Mouse (Mus musculus): ENCODE results near the gene Atp5h. TPM values are rescaled to one million over a fixed set of nuclear protein-coding genes. Genes with fewer than 3 reads are reported as not detected.
"Not testable (repeated sequence)": the region's sequence is repeated elsewhere in the genome, so short reads cannot be mapped to it uniquely, and the experiment has no call there.

The Atp5h gene
- polyA plus RNA-seq, 1 experiment from 2014 or later, result 931 TPM

GRCm38 (mm10) chr11:115391358-115391757, 28.4 kb downstream of the Atp5h start:
- Histone ChIP-seq H3K4me3 (ENCODE audit: low read depth, low read length) (no peak overlapping the region), H3K4me1 (ENCODE audit: control insufficient read depth, insufficient read depth, low read length) (no peaks in the 10 kb centered on the region), H3K36me3 (replicated peaks; ENCODE audit: control insufficient read depth, insufficient read depth, low read depth, low read length) (peaks cover 2% of the 10 kb centered on the region), H3K27me3 (ENCODE audit: control insufficient read depth, insufficient read depth, low read length) (no peaks in the 10 kb centered on the region), H3K9ac (replicated peaks; ENCODE audit: low read length) (no peak overlapping the region), H3K9me3 (replicated peaks; ENCODE audit: control insufficient read depth, low read length) (no peaks in the 10 kb centered on the region), H3K4me2 (ENCODE audit: low read depth, low read length) (no peak overlapping the region), H3K27ac (replicated peaks; ENCODE audit: low read depth, low read length) (no peak overlapping the region)
- WGBS, result 93% methylated on average over 7 of the region's 7 CpGs
- ATAC-seq (replicated peaks; ENCODE audit: insufficient number of reproducible peaks, low FRiP score, low TSS enrichment, low read depth) (no peak), DNase-seq (ENCODE audit: low spot score) (no peak)

- not testable (repeated sequence) for H3K36me3 ChIP-seq (replicated peaks; ENCODE audit: control insufficient read depth, insufficient read depth, low read depth, low read length); ATAC-seq (replicated peaks; ENCODE audit: insufficient number of reproducible peaks, low FRiP score, low TSS enrichment, low read depth)
Observed at GRCm38 (mm10) chr11:115386859-115387258, 32.9 kb downstream of the Atp5h start.

GRCm38 (mm10) chr11:115384587-115384986, 35.2 kb downstream of the Atp5h start:
- Histone ChIP-seq H3K4me3 (ENCODE audit: low read depth, low read length) (no peak overlapping the region), H3K27me3 (ENCODE audit: control insufficient read depth, insufficient read depth, low read length) (no peaks in the 10 kb centered on the region), H3K9ac (replicated peaks; ENCODE audit: low read length) (no peak overlapping the region), H3K4me2 (ENCODE audit: low read depth, low read length) (no peak overlapping the region), H3K9me3 (replicated peaks; ENCODE audit: control insufficient read depth, low read length) (no peaks in the 10 kb centered on the region), H3K4me1 (ENCODE audit: control insufficient read depth, insufficient read depth, low read length) (peaks cover 10% of the 10 kb centered on the region), H3K36me3 (replicated peaks; ENCODE audit: control insufficient read depth, insufficient read depth, low read depth, low read length) (no peaks in the 10 kb centered on the region), H3K27ac (replicated peaks; ENCODE audit: low read depth, low read length) (no peak overlapping the region)
- WGBS, result 56% methylated on average over 5 of the region's 5 CpGs
- DNase-seq (ENCODE audit: low spot score), result no peak
- no peak for ATAC-seq (replicated peaks; ENCODE audit: insufficient number of reproducible peaks, low FRiP score, low TSS enrichment, low read depth)

More at GRCm38 (mm10) chr11:115386859-115387258, 32.9 kb downstream of the Atp5h start:
- not testable (repeated sequence) for H3K9me3 ChIP-seq (replicated peaks; ENCODE audit: control insufficient read depth, low read length); H3K4me3 ChIP-seq (ENCODE audit: low read depth, low read length); DNase-seq (ENCODE audit: low spot score); H3K9ac ChIP-seq (replicated peaks; ENCODE audit: low read length); H3K27ac ChIP-seq (replicated peaks; ENCODE audit: low read depth, low read length); H3K27me3 ChIP-seq (ENCODE audit: control insufficient read depth, insufficient read depth, low read length); H3K4me2 ChIP-seq (ENCODE audit: low read depth, low read length); H3K4me1 ChIP-seq (ENCODE audit: control insufficient read depth, insufficient read depth, low read length)
- WGBS, result 90% methylated on average over 3 of the region's 3 CpGs

GRCm38 (mm10) chr11:115383701-115384474, 35.9 kb downstream of the Atp5h start:
- ATAC-seq (replicated peaks; ENCODE audit: insufficient number of reproducible peaks, low FRiP score, low TSS enrichment, low read depth), result no peak
- peaks cover 10% of the 10 kb centered on the region for H3K4me1 ChIP-seq (ENCODE audit: control insufficient read depth, insufficient read depth, low read length)
- H3K4me2 ChIP-seq (ENCODE audit: low read depth, low read length), result peak overlapping the region; percentile 84
- DNase-seq (ENCODE audit: low spot score), result no peak
- no peaks in the 10 kb centered on the region for H3K27me3 ChIP-seq (ENCODE audit: control insufficient read depth, insufficient read depth, low read length)
- WGBS, result 48% methylated on average over 16 of the region's 16 CpGs
- H3K9me3 ChIP-seq (replicated peaks; ENCODE audit: control insufficient read depth, low read length), result no peaks in the 10 kb centered on the region
- H3K27ac ChIP-seq (replicated peaks; ENCODE audit: low read depth, low read length), result no peak overlapping the region
- H3K36me3 ChIP-seq (replicated peaks; ENCODE audit: control insufficient read depth, insufficient read depth, low read depth, low read length), result no peaks in the 10 kb centered on the region
- no peak overlapping the region; the same call in 1 of the 2 replicates for H3K9ac ChIP-seq (replicated peaks; ENCODE audit: low read length)
- no peak overlapping the region for H3K4me3 ChIP-seq (ENCODE audit: low read depth, low read length)

GRCm38 (mm10) chr11:115382891-115383290, 36.9 kb downstream of the Atp5h start:
- peak overlapping the region; percentile 86 for H3K4me3 ChIP-seq (ENCODE audit: low read depth, low read length)
- no peaks in the 10 kb centered on the region for H3K27me3 ChIP-seq (ENCODE audit: control insufficient read depth, insufficient read depth, low read length)
- peak overlapping the region; percentile 94 for H3K9ac ChIP-seq (replicated peaks; ENCODE audit: low read length)
- no peak overlapping the region for H3K27ac ChIP-seq (replicated peaks; ENCODE audit: low read depth, low read length)
- no peak for ATAC-seq (replicated peaks; ENCODE audit: insufficient number of reproducible peaks, low FRiP score, low TSS enrichment, low read depth)
- peaks cover 10% of the 10 kb centered on the region for H3K4me1 ChIP-seq (ENCODE audit: control insufficient read depth, insufficient read depth, low read length)
- 18% methylated on average over 5 of the region's 5 CpGs for WGBS
- H3K36me3 ChIP-seq (replicated peaks; ENCODE audit: control insufficient read depth, insufficient read depth, low read depth, low read length), result no peaks in the 10 kb centered on the region
- peak overlapping the region; percentile 84 for H3K4me2 ChIP-seq (ENCODE audit: low read depth, low read length)
- no peak for DNase-seq (ENCODE audit: low spot score)
- no peaks in the 10 kb centered on the region for H3K9me3 ChIP-seq (replicated peaks; ENCODE audit: control insufficient read depth, low read length)

GRCm38 (mm10) chr11:115381743-115382539, 37.8 kb downstream of the Atp5h start, which contains the start of gene Cdr2l:
Gene Cdr2l, plus strand, starts transcription at chr11:115381916.
- Histone ChIP-seq H3K4me2 (ENCODE audit: low read depth, low read length) (peak within 1 kb of the TSS; percentile 84), H3K27ac (replicated peaks; ENCODE audit: low read depth, low read length) (peak within 1 kb of the TSS; percentile 83), H3K36me3 (replicated peaks; ENCODE audit: control insufficient read depth, insufficient read depth, low read depth, low read length) (no peaks in the 10 kb centered on the region), H3K4me1 (ENCODE audit: control insufficient read depth, insufficient read depth, low read length) (peaks cover 10% of the 10 kb centered on the region), H3K4me3 (ENCODE audit: low read depth, low read length) (peak within 1 kb of the TSS; percentile 86), H3K27me3 (ENCODE audit: control insufficient read depth, insufficient read depth, low read length) (no peaks in the 10 kb centered on the region), H3K9me3 (replicated peaks; ENCODE audit: control insufficient read depth, low read length) (no peaks in the 10 kb centered on the region), H3K9ac (replicated peaks; ENCODE audit: low read length) (peak within 1 kb of the TSS; percentile 94)
- WGBS, result under 1% methylated on average over 71 of the region's 76 CpGs
- peak; percentile 94 for DNase-seq (ENCODE audit: low spot score)
- peak; percentile 82 for ATAC-seq (replicated peaks; ENCODE audit: insufficient number of reproducible peaks, low FRiP score, low TSS enrichment, low read depth)

- no peaks in the 10 kb centered on the region for H3K36me3 ChIP-seq (replicated peaks; ENCODE audit: control insufficient read depth, insufficient read depth, low read depth, low read length)
- H3K27ac ChIP-seq (replicated peaks; ENCODE audit: low read depth, low read length), result no peak overlapping the region
- 8% methylated on average over 9 of the region's 9 CpGs for WGBS
- H3K4me1 ChIP-seq (ENCODE audit: control insufficient read depth, insufficient read depth, low read length), result peaks cover 10% of the 10 kb centered on the region
- no peaks in the 10 kb centered on the region for H3K27me3 ChIP-seq (ENCODE audit: control insufficient read depth, insufficient read depth, low read length)
- H3K4me3 ChIP-seq (ENCODE audit: low read depth, low read length), result peak overlapping the region; percentile 86
- ATAC-seq (replicated peaks; ENCODE audit: insufficient number of reproducible peaks, low FRiP score, low TSS enrichment, low read depth) (no peak), DNase-seq (ENCODE audit: low spot score) (peak; percentile 39)
- no peaks in the 10 kb centered on the region for H3K9me3 ChIP-seq (replicated peaks; ENCODE audit: control insufficient read depth, low read length)
- peak overlapping the region; percentile 84 for H3K4me2 ChIP-seq (ENCODE audit: low read depth, low read length)
- no peak overlapping the region; the same call in 1 of the 2 replicates for H3K9ac ChIP-seq (replicated peaks; ENCODE audit: low read length)
Observed at GRCm38 (mm10) chr11:115381276-115381675, 38.5 kb downstream of the Atp5h start.

GRCm38 (mm10) chr11:115377854-115378253, 41.9 kb downstream of the Atp5h start:
- WGBS, result 76% methylated on average over 7 of the region's 7 CpGs
- no peaks in the 10 kb centered on the region for H3K9me3 ChIP-seq (replicated peaks; ENCODE audit: control insufficient read depth, low read length)
- no peak overlapping the region for H3K4me3 ChIP-seq (ENCODE audit: low read depth, low read length)
- H3K9ac ChIP-seq (replicated peaks; ENCODE audit: low read length), result no peak overlapping the region
- peaks cover 19% of the 10 kb centered on the region for H3K27me3 ChIP-seq (ENCODE audit: control insufficient read depth, insufficient read depth, low read length)
- no peaks in the 10 kb centered on the region for H3K36me3 ChIP-seq (replicated peaks; ENCODE audit: control insufficient read depth, insufficient read depth, low read depth, low read length)
- DNase-seq (ENCODE audit: low spot score), result no peak
- no peak for ATAC-seq (replicated peaks; ENCODE audit: insufficient number of reproducible peaks, low FRiP score, low TSS enrichment, low read depth)
- H3K4me2 ChIP-seq (ENCODE audit: low read depth, low read length), result no peak overlapping the region
- H3K4me1 ChIP-seq (ENCODE audit: control insufficient read depth, insufficient read depth, low read length), result no peaks in the 10 kb centered on the region; the same call in 1 of the 2 replicates
- no peak overlapping the region for H3K27ac ChIP-seq (replicated peaks; ENCODE audit: low read depth, low read length)

All from embryonic facial prominence, embryonic 11.5 days (tissue).